Mouse (Mus musculus) heart, adult 18-20 months (tissue): ENCODE data around the gene 6820408C15Rik. TPM values are rescaled to one million over a fixed set of nuclear protein-coding genes. Genes with fewer than 3 reads are reported as not detected.
"Not testable (repeated sequence)": the region's sequence is repeated elsewhere in the genome, so short reads cannot be mapped to it uniquely, and the experiment has no call there.

Source experiments
- DNase-seq, 2 experiments: peaks; one replicate each; pipeline ENCODE4 v3.0.0; 2021 to 2022; ENCODE audit warnings: mixed read lengths in 1 of 2
- total RNA-seq, 2 experiments: library from RNA; stranded (reverse); gene quantifications; 2 replicates each; pipeline ENCODE4 v1.2.3; 2021

6820408C15Rik gene
- total RNA-seq, 2 experiments from 2014 or later = 1.6 to 2.4 TPM

GRCm38 (mm10) chr2:152410971-152411371 is 4.4 kb upstream of the 6820408C15Rik start:
- peak; percentile 87 to 88 for DNase-seq

DNA sequence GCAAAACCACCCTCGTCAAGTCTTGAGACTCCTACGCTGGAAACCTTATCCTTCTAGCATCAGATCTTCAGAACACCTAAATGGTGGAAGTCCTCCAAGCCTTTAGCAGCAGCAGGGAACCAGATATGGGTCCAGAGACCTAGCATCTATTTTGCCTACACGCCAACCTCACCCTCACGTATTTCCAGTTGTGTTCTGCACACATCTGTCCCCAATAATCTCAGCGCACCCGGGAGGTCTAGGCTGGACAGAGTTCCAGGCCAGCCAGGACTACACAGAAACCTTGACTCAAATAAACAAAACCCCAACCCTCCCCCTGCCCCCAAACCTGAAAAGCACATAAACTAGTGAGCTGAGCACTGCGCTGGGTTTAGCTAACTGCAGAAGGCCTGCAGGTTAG is 3.9 kb upstream of the 6820408C15Rik start:
- no peak for DNase-seq

DNA sequence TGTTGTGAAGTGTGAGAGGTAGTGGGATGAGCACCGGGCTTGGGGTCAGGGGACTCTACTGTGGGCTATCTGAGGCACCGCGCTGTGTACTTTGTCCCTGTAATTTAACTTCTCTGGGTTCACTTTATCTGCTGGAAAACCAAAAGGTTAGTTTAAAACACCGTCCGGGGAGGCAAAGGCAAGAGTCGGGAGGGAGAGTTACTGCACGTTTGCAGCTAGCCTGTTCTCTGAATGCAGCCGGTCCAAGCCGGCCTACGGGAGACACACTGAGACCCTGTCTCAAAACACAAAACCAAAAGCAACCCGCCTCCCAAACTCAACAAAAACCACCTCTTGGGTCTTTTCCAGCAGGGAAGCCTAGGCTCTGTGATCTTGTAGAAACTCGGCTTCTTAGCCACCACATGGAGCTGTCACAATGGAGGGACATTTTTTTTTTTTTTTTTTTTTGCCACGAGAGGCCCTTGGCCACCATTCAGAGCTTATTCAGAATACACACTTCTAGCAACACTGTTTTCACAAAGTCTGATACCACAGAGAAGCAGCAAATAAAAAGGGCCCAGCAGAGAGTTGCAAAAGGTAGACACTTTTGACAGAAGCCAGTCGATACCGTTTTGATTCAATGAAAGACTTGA is 2.7 kb upstream of the 6820408C15Rik start:
- DNase-seq = no peak

DNA sequence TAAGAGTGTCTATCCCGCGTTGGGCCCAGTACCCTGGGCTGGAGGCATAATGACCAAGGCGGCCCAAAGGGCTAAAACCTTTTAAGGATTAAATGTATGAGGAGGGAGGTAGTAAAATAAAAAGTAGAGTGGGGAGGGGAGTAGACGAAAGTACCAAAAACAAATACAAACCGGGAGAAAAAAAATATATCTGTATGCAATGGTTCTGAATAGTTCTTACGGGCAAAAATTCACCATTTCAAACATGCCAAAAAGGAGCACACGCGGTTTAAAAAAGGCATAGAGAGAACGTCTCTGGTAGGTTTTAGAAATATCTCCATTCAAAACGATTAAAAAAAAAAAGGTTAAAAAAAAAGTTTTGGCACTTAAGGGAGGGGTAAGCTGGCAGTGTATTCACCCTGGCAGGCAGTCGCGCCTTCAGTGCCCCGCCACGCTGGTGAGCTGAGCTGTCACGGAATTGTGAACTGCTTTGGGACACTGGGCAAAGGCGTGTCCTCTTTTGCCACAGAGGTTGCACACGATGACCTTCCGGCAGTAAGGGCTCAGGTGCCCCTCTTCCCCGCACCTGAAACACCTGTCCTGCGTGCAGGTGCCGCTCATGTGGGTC is 2.1 kb upstream of the 6820408C15Rik start:
- no peak for DNase-seq

DNA sequence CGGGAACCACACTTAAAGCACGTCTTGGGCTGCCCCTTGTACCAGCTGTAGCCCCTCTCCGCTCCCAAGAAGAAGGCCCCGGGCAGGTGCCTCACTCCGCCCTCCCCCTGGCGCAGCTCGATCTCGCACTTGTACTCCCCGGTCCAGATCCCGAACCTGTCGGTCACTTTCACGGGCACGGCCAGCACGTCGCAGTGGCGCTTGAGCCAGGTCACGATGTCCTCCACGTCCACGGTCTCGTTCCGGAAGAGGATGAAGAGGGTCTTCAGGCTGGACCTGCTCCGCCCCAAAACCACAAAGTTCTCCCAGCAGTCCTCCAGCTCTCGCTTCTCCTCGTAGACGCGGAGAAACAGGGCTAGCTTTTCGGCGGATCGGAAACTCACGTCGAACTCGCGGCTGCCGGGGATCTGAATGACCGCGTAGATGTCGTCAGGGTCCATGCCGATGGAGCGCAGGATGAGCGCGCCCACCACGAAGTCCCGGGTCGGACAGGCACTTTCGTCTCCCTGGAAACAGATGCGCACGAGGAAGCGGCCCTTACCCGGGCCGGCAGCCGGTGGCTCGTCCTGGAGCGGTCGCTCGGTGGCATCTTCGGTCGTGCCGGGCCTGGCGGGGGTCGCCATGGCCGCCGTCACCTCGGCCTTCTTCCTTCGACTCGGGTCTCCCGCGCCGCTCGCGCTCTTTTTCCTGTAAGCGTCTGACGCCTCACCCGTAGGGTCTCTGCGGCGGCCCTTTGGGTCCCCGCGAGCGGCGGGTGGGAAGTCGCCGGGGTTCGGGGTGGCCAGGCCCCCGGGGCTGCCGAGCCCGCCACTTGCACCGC is 1.4 kb upstream of the 6820408C15Rik start:
- peak; percentile 29 to 53 for DNase-seq

DNA sequence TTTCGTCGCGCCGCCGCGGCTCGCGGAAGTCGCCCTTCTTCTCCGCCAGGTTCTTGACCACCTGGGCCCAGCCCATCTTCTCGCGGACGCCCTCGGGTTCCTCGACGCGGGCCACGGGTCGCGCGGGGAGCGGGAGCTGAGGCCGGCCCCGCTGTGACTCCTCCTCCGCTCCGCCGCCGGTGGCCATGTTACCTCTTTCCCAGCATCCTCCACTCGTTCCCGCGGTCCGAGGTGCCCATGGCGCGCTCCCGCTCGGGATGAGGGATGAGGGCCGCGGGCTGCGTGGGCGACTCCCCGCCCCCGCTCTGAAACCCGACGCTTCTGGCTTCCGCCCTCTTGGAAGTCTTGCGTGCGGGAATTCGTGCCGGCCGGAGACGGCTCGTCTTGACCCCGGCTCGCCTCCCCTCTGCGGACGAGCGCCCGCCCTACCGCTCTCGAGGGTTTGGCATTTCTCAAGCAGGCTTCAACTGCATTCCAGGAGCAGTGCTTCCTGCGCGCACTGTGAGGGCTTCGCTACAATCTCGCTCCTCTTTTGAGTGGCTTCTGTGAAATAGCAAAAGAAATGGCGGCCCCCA is 709 bp upstream of the 6820408C15Rik start, which contains the start of gene Zcchc3:
Zcchc3 (minus strand) TSS at position 437 of the 575 bp plus-strand sequence.
- peak; percentile 90 for DNase-seq

DNA sequence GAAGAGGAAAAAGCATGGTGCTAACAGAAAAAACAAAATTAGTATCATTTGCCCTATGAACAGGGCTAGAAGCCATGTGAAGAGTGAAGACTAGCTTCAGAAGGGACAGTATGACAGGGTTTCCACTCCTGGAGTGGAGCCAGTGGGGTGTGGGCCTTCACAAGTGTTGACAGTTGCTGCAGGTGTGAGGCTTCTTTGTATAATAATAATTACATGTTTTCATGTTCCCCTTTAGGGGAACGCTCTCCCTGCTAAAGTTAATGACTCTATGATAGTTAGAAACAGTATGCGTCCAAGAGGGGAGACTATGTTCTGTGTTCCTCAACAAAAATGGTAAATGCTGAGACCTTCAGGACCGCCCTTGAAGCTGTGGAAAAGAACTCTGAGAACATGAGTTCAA is 399 bp downstream of the 6820408C15Rik start:
- no peak for DNase-seq

GRCm38 (mm10) chr2:152427493-152427892 is 12.1 kb downstream of the 6820408C15Rik start:
- DNase-seq = no peak

DNA sequence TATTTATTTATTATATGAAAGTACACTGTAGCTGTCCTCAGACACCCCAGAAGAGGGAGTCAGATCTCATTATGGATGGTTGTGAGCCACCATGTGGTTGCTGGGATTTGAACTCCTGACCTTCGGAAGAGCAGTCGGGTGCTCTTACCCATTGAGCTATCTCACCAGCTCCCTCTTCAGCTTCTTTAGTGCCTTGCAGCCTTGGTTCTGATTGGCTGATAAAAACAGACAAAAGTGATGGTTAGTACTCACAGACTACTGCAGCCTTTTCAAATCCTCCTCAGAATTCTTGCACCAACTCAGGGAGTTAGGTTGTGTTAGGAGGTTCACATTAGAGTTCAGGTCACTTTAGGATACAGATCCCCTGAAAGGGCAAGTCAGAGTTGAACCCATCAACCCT is 13.1 kb downstream of the 6820408C15Rik start:
- DNase-seq = not testable (repeated sequence)

DNA sequence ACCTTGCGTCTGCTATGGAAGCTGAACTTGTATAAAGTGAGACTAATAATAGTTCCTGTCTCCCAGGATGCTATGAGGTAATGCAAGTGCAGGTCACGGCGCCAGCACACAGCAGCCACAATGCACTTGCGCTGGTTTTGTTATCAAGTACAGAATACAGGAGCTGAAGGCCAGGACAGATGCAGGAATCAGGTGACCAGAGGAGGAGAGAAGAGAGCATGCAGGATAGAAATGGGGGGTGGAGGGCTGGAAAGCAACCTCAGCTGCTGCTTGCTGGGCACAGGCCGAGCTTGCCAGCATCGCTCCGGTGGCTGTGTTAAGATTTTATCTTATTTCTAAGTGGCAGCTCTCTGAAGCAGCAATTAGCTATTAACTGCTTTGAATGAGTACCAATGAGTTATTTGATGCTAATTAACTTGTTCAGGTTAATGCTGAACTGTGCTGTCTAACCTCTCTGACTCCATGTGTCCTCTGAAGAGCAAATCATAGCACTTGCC is 21.1 kb downstream of the 6820408C15Rik start:
- peak; percentile 38 to 64 for DNase-seq

GRCm38 (mm10) chr2:152436983-152437860 is 21.8 kb downstream of the 6820408C15Rik start:
- DNase-seq = peak; percentile 79 to 91

GRCm38 (mm10) chr2:152438963-152439362 is 23.6 kb downstream of the 6820408C15Rik start:
- DNase-seq = no peak

DNA sequence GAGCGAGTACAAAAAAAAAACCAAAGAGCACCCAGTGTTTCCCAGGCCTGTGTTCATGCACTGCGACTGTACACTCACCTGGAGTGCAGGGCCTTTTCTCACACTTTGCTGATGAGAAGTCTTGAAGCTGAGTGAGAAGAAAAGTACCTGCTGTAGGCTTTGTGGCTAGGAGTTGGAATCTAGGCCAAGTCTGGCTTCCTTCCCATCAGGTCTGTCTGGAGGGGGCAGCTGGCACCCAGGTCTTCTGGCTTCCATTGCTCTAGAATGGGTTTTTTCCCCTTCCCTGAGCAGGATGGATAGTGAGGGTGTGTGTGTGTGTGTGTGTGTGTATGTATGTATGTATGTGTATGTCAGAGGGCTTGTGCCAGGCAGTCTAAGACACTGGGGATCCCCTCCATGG is 24.4 kb downstream of the 6820408C15Rik start:
- DNase-seq = no peak

GRCm38 (mm10) chr2:152442322-152442721 is 26.9 kb downstream of the 6820408C15Rik start:
- no peak for DNase-seq

GRCm38 (mm10) chr2:152443281-152443680 is 27.9 kb downstream of the 6820408C15Rik start:
- DNase-seq = no peak

- no peak for DNase-seq
Measured at GRCm38 (mm10) chr2:152446642-152447041, 31.3 kb downstream of the 6820408C15Rik start.

DNA sequence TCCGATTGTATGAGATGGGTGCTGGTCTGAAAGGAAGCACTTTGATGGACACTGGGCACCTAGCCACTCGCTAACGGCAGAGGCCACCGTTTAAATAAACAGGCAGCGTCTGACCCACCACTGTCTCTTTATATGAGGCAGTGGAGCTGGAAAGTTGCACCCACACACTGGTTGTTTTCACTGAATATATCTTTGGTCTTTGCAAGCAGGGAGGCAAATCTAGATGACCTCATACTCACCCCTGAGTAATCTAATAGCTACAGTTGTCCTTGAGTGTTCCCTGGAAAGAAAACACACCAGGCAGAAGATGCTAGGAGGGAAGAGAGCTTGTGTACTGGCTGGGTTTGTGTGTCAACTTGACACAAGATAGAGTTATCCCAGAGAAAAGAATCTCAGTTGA is 32.1 kb downstream of the 6820408C15Rik start:
- no peak for DNase-seq

DNA sequence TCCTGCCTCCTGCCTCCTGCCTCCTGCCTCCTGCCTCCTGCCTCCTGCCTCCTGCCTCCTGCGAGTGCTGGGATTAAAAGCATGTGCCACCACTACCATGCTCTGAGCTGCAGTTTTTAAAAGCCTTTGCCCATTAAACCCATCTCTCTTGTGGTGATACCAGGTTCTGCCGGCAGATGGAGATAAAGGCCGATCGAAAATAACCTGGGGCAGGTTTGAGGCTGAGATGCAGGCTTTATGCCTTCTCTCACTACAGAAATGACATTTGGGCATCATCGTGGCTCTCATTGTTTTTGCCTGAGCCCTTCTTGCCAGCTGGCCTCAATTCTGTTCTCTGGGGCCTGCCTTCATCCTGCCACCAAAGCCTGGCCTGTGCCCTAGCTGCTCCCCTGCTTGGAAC is 34.9 kb downstream of the 6820408C15Rik start:
- DNase-seq = peak; percentile 14 to 74

DNA sequence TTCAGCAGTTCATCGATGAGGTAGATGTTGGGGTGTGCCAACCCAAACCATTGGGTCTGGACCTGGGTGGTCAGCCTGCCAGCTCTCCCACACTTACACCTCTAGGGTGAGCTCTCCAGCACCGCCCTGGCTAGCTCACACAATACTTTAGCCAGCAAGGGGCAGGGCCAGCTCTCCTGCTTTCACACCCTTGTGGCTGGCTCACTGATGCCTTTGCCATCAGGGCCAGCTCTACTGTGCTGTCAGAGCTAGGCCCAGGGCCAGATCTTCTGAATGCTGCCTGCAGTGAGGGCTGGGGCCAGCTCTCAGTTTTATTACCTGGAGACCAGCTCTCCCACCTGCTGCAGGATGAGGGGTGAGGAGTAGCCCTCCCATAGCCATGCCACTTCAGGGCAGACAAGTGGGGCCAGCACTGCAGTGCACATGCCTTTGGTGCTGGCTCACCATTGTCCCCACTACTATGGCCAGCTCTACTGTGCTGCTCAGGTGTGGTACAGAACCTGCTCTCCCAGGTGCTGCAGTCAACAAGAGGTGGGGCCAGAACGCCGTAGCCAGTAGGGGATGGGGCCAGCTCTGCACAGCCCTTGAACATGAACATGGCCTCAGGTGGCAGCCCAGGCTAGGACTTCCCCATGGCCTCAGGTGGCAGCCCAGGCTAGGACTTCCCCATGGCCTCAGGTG is 36.9 kb downstream of the 6820408C15Rik start:
- DNase-seq = peak; percentile 42 to 60

DNA sequence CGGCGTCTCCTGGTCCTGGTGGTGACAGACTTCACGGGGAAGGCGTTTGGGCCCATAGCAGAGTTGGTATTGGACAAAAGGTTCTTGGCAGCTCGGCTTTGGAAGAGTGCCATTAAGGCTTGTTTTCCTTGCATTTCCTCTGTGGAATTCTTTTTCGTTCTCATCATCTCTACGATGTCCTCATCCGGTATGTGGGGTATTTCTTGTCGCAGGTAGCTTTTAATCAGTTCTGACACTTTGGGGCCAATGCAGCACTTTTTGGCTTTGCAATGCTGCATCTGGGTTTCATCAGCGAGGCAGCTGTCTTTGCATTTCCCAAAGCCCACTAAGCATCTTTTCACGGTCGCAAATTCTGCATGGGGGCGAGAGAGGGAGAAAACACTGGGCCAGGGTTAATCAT is 43.9 kb downstream of the 6820408C15Rik start:
- no peak for DNase-seq
